Mouse (Mus musculus): ENCODE measurements at regions not wholly inside any gene's neighbourhood (a gene's known extent, or its start where the extent isn't known, plus 50 kb on each side); places are given as distances from the start of the nearest gene placed in this dataset.
A peak's percentile ranks its signal among the peaks of the same experiment; 100 is the strongest.
"Not testable (repeated sequence)": the region's sequence is repeated elsewhere in the genome, so short reads cannot be mapped to it uniquely, and the experiment has no call there.

GRCm38 (mm10) chr1:78588036-78588435 lies 69.6 kb upstream of the Acsl3 start:
- ATAC-seq (ENCODE audit: insufficient number of reproducible peaks, low FRiP score, low TSS enrichment), result no peak

DNA sequence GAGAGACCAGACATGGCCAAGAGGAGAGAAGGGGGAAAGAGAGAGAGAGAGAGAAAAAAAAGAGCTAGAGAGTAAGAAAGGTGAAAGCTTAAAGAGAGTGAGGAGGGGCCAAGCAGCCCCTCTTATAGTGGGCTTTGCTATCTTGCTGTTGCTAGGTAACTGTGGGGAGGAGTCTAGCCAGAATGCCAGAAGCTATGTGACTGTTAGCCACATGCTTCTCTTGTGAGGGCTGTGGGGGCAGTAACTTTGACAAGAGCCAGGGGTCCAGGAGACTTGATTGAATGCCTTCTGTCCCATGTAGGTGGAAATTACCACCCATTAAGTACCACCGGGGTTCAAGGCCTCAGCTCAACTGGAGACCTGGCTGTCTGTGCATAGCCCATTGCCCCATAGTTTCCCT lies 69.0 kb upstream of the Acsl3 start:
- not testable (repeated sequence) for ATAC-seq (ENCODE audit: insufficient number of reproducible peaks, low FRiP score, low TSS enrichment)

DNA sequence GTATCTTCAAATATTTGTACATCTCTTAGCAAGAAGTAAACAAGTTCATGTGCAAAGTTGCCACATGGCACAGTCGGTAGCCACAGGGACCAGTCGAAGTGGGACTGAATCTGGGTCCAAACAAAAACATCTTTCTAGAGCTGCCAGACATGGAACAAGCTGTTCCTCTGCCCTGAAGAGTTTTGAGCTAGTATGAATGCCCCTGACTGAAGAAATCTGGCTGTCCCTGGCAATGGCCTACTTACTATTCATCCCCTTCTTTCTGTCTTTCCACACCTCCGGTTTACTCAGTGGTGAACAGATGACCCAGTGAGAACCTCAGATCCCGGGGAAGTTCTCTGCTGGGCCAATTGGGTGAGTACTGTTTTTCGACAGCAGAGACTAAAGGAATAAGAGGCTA lies 67.1 kb upstream of the Acsl3 start:
- ATAC-seq (ENCODE audit: insufficient number of reproducible peaks, low FRiP score, low TSS enrichment), result peak; percentile 68

GRCm38 (mm10) chr1:78593927-78594641 lies 63.5 kb upstream of the Acsl3 start:
- no peak for ATAC-seq (ENCODE audit: insufficient number of reproducible peaks, low FRiP score, low TSS enrichment)

- ATAC-seq (ENCODE audit: insufficient number of reproducible peaks, low FRiP score, low TSS enrichment), result no peak
These were observed 62.0 kb upstream of the Acsl3 start for GRCm38 (mm10) chr1:78595521-78596139.

DNA sequence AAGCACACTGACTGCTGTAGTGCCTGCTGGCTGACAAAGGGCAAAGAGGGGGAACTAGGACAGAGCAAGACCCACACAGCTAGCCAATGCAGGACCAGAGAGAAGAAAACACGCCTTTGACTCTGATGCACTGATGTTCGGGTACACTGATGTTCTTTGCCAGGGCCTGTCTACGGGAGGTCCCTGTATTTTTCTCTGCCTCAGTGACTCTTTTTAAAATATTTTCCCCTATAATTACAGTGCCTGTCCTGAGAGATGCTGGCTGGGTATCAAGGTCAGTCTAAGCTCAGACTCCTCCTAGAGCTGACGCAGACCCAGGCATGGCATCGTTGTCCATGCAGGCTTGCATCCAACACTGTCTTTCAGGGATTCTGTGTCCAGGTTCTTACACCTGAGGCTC lies 59.1 kb upstream of the Acsl3 start:
- 0 out of 2 replicates have a peak, but pooled peaks have one; percentile 26 for ATAC-seq (ENCODE audit: insufficient number of reproducible peaks, low FRiP score, low TSS enrichment)

DNA sequence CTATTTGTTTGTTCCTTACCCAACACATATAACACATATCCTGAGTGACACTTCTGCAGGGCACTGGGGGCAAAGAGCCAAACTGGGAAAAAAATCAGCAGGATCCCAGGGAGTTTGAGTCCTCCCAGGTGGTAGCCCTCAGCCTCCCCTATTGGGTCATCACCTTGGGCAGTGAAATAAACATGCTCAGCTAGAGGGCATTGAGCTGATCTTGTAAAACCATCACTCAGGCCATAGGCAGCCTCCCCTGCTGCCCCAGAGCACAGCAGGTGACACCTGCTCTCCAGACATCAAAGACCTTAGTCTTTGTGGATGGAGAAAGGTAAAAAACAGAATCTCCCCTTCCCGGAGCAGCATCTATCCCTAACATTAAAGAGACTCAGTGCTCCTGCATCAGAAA lies 57.0 kb upstream of the Acsl3 start:
- no peak for ATAC-seq (ENCODE audit: insufficient number of reproducible peaks, low FRiP score, low TSS enrichment)

GRCm38 (mm10) chr1:78601568-78601967 lies 56.1 kb upstream of the Acsl3 start:
- no peak for ATAC-seq (ENCODE audit: insufficient number of reproducible peaks, low FRiP score, low TSS enrichment)

GRCm38 (mm10) chr1:78602039-78602438 lies 55.6 kb upstream of the Acsl3 start:
- no peak for ATAC-seq (ENCODE audit: insufficient number of reproducible peaks, low FRiP score, low TSS enrichment)

DNA sequence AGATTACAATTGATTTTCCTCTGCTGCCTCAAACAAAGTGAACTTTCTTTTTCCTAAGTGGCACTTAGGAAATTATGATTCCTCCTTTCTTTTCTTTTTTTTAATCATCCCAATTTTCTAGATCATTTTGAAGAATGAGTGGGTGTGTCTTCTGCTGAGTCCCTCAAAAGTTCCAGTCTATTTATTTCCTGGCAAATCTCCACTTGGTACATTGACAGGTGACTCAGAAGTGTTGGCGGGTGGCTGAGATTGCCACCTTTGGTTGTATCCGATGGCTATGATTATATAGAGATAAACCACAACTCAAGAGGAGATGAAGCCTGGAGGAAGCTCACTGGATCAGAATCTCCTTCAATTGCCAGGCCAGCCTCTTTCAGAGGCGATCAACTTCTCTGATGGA lies 54.7 kb upstream of the Acsl3 start:
- no peak for ATAC-seq (ENCODE audit: insufficient number of reproducible peaks, low FRiP score, low TSS enrichment)

- no peak for ATAC-seq (ENCODE audit: insufficient number of reproducible peaks, low FRiP score, low TSS enrichment)
These were observed 52.6 kb upstream of the Acsl3 start for GRCm38 (mm10) chr1:78604820-78605550.

Data from cerebellum, adult (tissue).